Mouse (Mus musculus) spleen, adult 2 months (tissue): Measurements from ENCODE around the gene Rad51b. TPM values are rescaled to one million over a fixed set of nuclear protein-coding genes. Genes with fewer than 3 reads are reported as not detected.

Source experiments
- DNase-seq, 2 experiments: peaks; one replicate each; pipeline versions ENCODE4 v3.0.0 to v3.0.0-alpha.2; 2012 to 2021; ENCODE audit warnings: low spot score in 2 of 2, low read depth in 1 of 2
- H3K27ac ChIP-seq: fragments of 200-500 bp; 2 replicates; pipeline ENCODE4 v1.5.1; 2012; ENCODE audit warnings: low read length, inconsistent platforms; ENCODE audit not compliant: insufficient read depth
- H3K27me3 ChIP-seq: fragments of 200-500 bp; 2 replicates; pipeline ENCODE4 v1.6.1; 2012; ENCODE audit warnings: mild to moderate bottlenecking, moderate library complexity, low read length, inconsistent platforms; ENCODE audit not compliant: control insufficient read depth, insufficient read depth
- H3K36me3 ChIP-seq: fragments of 200-500 bp; 2 replicates; pipeline ENCODE4 v1.6.1; 2012; ENCODE audit warnings: mild to moderate bottlenecking, low read length, inconsistent platforms; ENCODE audit not compliant: control insufficient read depth, insufficient read depth
- H3K4me1 ChIP-seq: fragments of 200-500 bp; 2 replicates; pipeline ENCODE4 v1.6.1; 2011; ENCODE audit warnings: inconsistent platforms; ENCODE audit not compliant: control insufficient read depth, insufficient read depth, insufficient read length
- H3K4me3 ChIP-seq: fragments of 200-500 bp; 2 replicates; pipeline ENCODE4 v1.5.1; 2011; ENCODE audit warnings: mild to moderate bottlenecking, inconsistent platforms; ENCODE audit not compliant: insufficient read depth, insufficient read length; ENCODE audit errors: extremely low read depth
- CTCF ChIP-seq: fragments of 200-500 bp; IDR thresholded peaks from 2 replicates; pipeline ENCODE4 v1.5.1; 2011; ENCODE audit warnings: mild to moderate bottlenecking, inconsistent platforms; ENCODE audit not compliant: insufficient read depth, insufficient read length, insufficient replicate concordance; ENCODE audit errors: extremely low read depth
- POLR2A ChIP-seq: fragments of 200-500 bp; IDR thresholded peaks from 2 replicates; pipeline ENCODE4 v1.6.1; 2011; ENCODE audit warnings: low read depth, low read length, inconsistent platforms
- WGBS: fragments of 180-500 bp; shearing (Covaris S2); methylation state at CpG from one replicate; pipeline ENCODE4 v1.1.7; 2018; 5-methylcytosine and 5-hydroxymethylcytosine counted together
- polyA plus RNA-seq: library from polyadenylated mRNA; depleted of rRNA; stranded (reverse); fragments of >200 nt; gene quantifications from 2 replicates; pipeline ENCODE4 v1.2.3, GENCODE M21; 2012

The Rad51b gene
- polyA plus RNA-seq, 1 experiment = 0.26 TPM

DNA sequence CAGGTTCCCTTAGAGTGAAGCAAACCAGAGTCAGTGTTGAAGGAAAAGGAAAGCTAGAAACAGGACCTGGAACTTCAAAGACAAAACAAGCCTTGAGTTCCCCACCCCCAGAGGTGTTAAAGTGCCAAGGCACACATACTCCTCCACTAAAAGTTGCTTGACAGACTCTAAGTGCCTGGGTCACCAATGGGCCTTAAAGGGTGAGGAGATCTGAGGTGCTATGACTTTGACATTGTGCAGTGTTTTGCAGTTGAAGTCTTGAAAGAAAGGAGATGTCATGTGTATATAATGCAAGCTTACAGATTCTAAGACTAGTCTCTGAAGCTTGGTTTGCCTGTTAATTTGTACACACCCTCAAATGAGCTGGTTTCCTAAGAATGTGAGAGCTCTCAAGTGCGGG is 237.7 kb downstream of the Rad51b start:
- H3K4me1 ChIP-seq = no peaks in the 10 kb centered on the region
- H3K27ac ChIP-seq = no peak overlapping the region
- H3K27me3 ChIP-seq = no peaks in the 10 kb centered on the region
- 95% methylated on average over 1 of the region's 1 CpGs for WGBS
- H3K4me3 ChIP-seq = no peak overlapping the region
- TF ChIP-seq CTCF (no peak), POLR2A (no peak)
- H3K36me3 ChIP-seq = no peaks in the 10 kb centered on the region
- DNase-seq = no peak

DNA sequence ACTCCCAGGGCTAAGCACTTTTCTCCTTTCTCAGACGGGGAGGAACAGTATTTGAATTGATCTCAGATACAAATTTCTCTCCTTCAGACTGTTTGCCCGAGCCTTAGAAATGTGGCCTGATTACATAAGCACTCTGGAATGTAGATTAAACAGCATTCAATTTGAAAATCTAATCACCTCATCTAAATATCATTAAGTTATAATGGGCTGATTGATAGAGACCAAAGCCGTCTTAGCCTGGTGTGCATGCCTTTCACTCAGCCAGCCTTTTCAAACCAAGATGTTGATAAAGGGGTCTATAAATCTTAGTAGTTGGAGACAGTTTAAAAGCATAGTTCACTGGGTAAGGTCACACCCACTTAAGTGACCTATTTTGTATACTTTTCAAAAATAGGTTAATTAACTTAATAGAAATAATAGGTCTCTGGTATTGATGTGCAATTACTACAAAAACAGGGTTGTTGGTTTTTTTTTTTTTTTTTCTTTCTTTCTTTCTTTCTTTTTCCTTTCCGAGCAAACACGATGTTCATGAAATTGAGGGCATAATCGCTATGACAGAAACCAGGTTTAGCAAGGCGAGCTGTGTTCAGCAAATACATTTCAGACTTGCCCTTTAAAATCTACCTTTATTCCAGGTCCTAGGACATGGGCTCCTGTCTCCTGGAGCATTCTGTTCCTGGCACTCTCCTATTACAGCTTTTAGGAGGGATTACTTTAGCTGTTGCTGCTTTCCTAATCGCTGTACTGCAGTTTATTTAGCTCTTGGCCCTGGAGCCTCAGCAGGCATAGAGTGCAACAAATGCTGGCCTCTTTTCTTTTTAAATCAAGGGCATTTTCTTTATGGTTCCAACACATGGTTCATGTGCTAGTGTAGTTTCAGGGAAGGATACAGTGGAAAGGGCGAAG is 238.7 kb downstream of the Rad51b start:
- TF ChIP-seq CTCF (no peak), POLR2A (no peak)
- no peaks in the 10 kb centered on the region for H3K36me3 ChIP-seq
- 91% methylated on average over 9 of the region's 9 CpGs for WGBS

DNA sequence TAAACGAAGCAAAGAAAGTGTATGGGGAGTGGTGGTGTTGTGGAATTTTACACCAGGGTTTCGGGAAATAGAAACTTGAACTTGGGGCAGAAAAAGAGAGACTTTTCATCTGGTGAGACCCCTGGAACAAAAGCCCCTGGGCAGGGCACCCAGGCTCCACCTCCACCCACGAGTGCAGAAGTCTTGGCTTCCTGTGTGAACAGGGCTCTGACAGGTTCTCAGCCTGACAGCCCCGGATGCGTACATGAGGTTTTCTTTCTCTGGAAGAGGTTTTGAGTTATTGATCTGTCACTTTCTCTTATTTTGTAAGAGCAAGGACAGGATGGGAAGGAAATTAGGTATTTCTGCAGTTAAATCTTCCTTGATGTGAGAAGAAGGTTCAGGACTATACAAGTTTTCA is 243.1 kb downstream of the Rad51b start:
- WGBS = 66% methylated on average over 5 of the region's 5 CpGs
- H3K36me3 ChIP-seq = no peaks in the 10 kb centered on the region
- no peak for DNase-seq

More for the DNA sequence above, 238.7 kb downstream of the Rad51b start:
- Histone ChIP-seq H3K27ac (no peak overlapping the region), H3K4me3 (no peak overlapping the region), H3K27me3 (no peaks in the 10 kb centered on the region), H3K4me1 (no peaks in the 10 kb centered on the region)
- no peak for DNase-seq

DNA sequence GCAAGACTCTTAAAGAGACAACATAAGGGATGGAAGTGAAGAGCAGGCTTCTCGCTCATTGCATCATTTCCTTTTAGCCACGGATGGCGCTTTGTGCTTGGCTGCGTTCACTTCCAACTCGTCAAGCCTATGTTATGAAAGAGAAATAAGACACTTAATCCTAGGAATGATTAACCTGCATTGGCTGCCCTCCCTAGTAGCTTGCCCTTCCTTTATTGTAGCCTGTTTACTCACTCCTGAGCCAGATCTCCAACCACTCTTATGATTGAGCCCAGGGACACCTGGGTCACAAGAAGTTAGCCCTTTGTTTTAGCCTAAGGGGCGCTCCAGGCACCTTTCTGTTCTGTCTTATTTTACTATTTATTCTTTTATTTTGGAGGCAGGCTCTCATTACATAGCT is 244.5 kb downstream of the Rad51b start:
- no peaks in the 10 kb centered on the region for H3K4me1 ChIP-seq
- 90% methylated on average over 6 of the region's 6 CpGs for WGBS
- no peaks in the 10 kb centered on the region for H3K36me3 ChIP-seq
- no peak overlapping the region for H3K27ac ChIP-seq
- TF ChIP-seq POLR2A (no peak), CTCF (no peak)
- H3K27me3 ChIP-seq = no peaks in the 10 kb centered on the region
- no peak overlapping the region for H3K4me3 ChIP-seq
- no peak for DNase-seq

More for the DNA sequence above, 243.1 kb downstream of the Rad51b start:
- Histone ChIP-seq H3K4me3 (no peak overlapping the region), H3K4me1 (no peaks in the 10 kb centered on the region), H3K27me3 (no peaks in the 10 kb centered on the region), H3K27ac (no peak overlapping the region)
- TF ChIP-seq POLR2A (no peak), CTCF (no peak)

DNA sequence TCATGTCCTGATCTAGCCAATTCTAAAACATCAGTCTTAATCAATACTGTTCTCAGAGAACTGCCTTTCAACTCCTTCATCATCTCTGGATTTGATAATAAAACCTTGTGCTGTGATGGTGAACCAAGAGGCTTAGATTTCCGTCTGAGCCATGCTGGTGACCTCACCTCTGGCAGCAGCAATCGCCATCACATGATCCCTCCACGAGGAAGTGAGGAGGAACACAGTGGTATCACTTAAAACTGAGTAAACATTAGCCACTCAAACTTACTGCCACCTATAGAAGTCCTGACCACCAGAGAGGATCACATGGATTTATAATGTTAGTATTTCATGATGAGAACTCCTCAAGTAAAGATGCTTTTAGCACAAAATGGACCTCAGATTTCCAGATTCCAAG is 248.0 kb downstream of the Rad51b start:
- no peaks in the 10 kb centered on the region for H3K27me3 ChIP-seq
- TF ChIP-seq CTCF (no peak), POLR2A (no peak)
- H3K4me1 ChIP-seq = no peaks in the 10 kb centered on the region
- H3K27ac ChIP-seq = no peak overlapping the region
- no peak for DNase-seq
- no peak overlapping the region for H3K4me3 ChIP-seq
- 83% methylated on average over 3 of the region's 3 CpGs for WGBS
- no peaks in the 10 kb centered on the region for H3K36me3 ChIP-seq

DNA sequence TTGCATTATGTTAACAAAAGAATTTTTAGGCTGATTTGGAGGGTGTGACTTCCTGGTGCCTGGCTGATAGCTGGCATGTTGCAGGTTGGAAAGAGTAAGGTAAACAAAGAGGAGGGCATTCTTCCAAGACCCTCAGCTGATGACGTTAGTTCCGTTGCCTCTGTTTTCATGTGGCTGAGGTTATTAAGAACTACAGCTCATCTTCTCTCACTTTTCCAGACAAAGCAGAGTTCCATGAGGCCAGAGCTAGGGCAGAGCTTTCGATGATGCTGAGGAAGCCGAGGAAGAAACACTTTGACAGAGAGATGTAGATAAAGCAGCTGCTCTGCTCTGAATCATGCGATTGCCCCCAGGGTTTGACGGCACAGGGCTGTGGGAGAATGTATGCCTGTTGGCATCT is 250.5 kb downstream of the Rad51b start:
- H3K4me3 ChIP-seq = no peak overlapping the region
- 86% methylated on average over 6 of the region's 6 CpGs for WGBS
- DNase-seq = no peak
- TF ChIP-seq CTCF (no peak), POLR2A (no peak)
- H3K27ac ChIP-seq = no peak overlapping the region
- no peaks in the 10 kb centered on the region for H3K36me3 ChIP-seq
- no peaks in the 10 kb centered on the region for H3K27me3 ChIP-seq
- no peaks in the 10 kb centered on the region for H3K4me1 ChIP-seq
